Mouse (Mus musculus): ENCODE results near the gene Olfr810. TPM values are rescaled to one million over a fixed set of nuclear protein-coding genes. Genes with fewer than 3 reads are reported as not detected.
A peak's percentile ranks its signal among the peaks of the same experiment; 100 is the strongest.

Gene Olfr810
- polyA plus RNA-seq (2012; fragmentation: generic; extraction: Trizol) = 0.04 TPM

DNA sequence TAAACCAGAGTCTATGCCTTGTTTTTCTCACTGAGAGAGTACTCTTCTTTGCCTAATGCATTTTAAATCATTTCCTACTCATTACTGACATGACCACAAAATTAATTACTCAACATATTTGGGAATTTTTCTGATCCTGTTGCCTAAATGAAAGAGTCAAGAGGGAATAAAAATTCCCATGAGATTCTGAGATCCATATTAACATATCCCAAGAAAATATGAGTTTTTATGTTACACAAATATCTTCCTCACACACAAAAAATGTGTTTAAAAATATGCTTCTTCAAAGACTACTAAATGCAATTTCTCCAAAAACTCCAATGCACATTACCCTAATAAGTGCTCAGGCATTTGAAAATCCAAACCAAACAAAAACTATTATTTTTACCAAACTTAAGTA lies at the start of gene Olfr810:
Olfr810 (minus strand) TSS at position 101 of the 400 bp plus-strand sequence.
- TF ChIP-seq MYOG (IDR thresholded peaks at IDR 0.05; ENCODE audit: control insufficient read depth in 1 of 3, insufficient read depth in 1 of 3, insufficient read length in 2 of 3, low read depth in 2 of 3) = no peak
- no peak for TF ChIP-seq TCF3 (IDR thresholded peaks at IDR 0.05; ENCODE audit: insufficient read length, low read depth)
- no peak for TF ChIP-seq REST (IDR thresholded peaks at IDR 0.05; ENCODE audit: insufficient read depth, insufficient read length)
- no peak for TF ChIP-seq MYOD1 (IDR thresholded peaks at IDR 0.05; ENCODE audit: control insufficient read depth in 1 of 3, insufficient read length in 2 of 3, low read depth in 2 of 3)
- no peak for TF ChIP-seq CEBPB (IDR thresholded peaks at IDR 0.05; ENCODE audit: insufficient read depth, poor library complexity, severe bottlenecking)
- TF ChIP-seq MAX (IDR thresholded peaks at IDR 0.05; ENCODE audit: low read depth) = no peak
- no peak for TF ChIP-seq SRF (IDR thresholded peaks at IDR 0.05; ENCODE audit: control insufficient read depth, insufficient read length, low read depth)
- TF ChIP-seq USF1 (IDR thresholded peaks at IDR 0.05; ENCODE audit: low read depth) = no peak
- no peak for TF ChIP-seq POLR2A (IDR thresholded peaks at IDR 0.05; ENCODE audit: insufficient read length, low read depth)
- TF ChIP-seq POLR2AphosphoS2 (IDR thresholded peaks at IDR 0.05; ENCODE audit: insufficient read length, low read depth) = no peak
- no peak for TF ChIP-seq E2F4 (IDR thresholded peaks at IDR 0.05; ENCODE audit: insufficient read depth)
- no peak for TF ChIP-seq TCF12 (IDR thresholded peaks at IDR 0.05; ENCODE audit: insufficient read depth, poor library complexity, severe bottlenecking)
- no peaks in the 10 kb centered on the region for H3K36me3 ChIP-seq (ENCODE audit: control insufficient read depth, insufficient read depth)
- H3K79me2 ChIP-seq (ENCODE audit: control insufficient read depth, insufficient read depth) = no peaks in the 10 kb centered on the region
- no peaks in the 10 kb centered on the region for H3K27me3 ChIP-seq (ENCODE audit: control insufficient read depth, insufficient read depth, insufficient read length)
- H3K4me3 ChIP-seq = no peak within 1 kb of the TSS
- peak within 1 kb of the TSS; percentile 4 for H3K4me2 ChIP-seq (ENCODE audit: low read depth)
- no peak within 1 kb of the TSS for H3ac ChIP-seq (ENCODE audit: control insufficient read depth, insufficient read length)

GRCm38 (mm10) chr10:129804296-129804695 lies 9.6 kb upstream of the Olfr810 start, which contains the start of gene Olfr811:
Gene Olfr811, minus strand, starts transcription at chr10:129804396.
- H3K36me3 ChIP-seq (ENCODE audit: control insufficient read depth, insufficient read depth) = no peaks in the 10 kb centered on the region
- TF ChIP-seq POLR2AphosphoS2 (IDR thresholded peaks at IDR 0.05; ENCODE audit: insufficient read length, low read depth) (no peak), MAX (IDR thresholded peaks at IDR 0.05; ENCODE audit: low read depth) (no peak), TCF12 (IDR thresholded peaks at IDR 0.05; ENCODE audit: insufficient read depth, poor library complexity, severe bottlenecking) (no peak), SRF (IDR thresholded peaks at IDR 0.05; ENCODE audit: control insufficient read depth, insufficient read length, low read depth) (no peak), CEBPB (IDR thresholded peaks at IDR 0.05; ENCODE audit: insufficient read depth, poor library complexity, severe bottlenecking) (no peak), TCF3 (IDR thresholded peaks at IDR 0.05; ENCODE audit: insufficient read length, low read depth) (no peak), POLR2A (IDR thresholded peaks at IDR 0.05; ENCODE audit: insufficient read length, low read depth) (no peak), REST (IDR thresholded peaks at IDR 0.05; ENCODE audit: insufficient read depth, insufficient read length) (no peak), E2F4 (IDR thresholded peaks at IDR 0.05; ENCODE audit: insufficient read depth) (no peak), MYOD1 (IDR thresholded peaks at IDR 0.05; ENCODE audit: control insufficient read depth in 1 of 3, insufficient read length in 2 of 3, low read depth in 2 of 3) (no peak), USF1 (IDR thresholded peaks at IDR 0.05; ENCODE audit: low read depth) (no peak), MYOG (IDR thresholded peaks at IDR 0.05; ENCODE audit: control insufficient read depth in 1 of 3, insufficient read depth in 1 of 3, insufficient read length in 2 of 3, low read depth in 2 of 3) (no peak)
- H3K27me3 ChIP-seq (ENCODE audit: control insufficient read depth, insufficient read depth, insufficient read length) = no peaks in the 10 kb centered on the region
- no peak within 1 kb of the TSS for H3K4me2 ChIP-seq (ENCODE audit: low read depth)
- H3K4me3 ChIP-seq = no peak within 1 kb of the TSS
- no peak within 1 kb of the TSS for H3ac ChIP-seq (ENCODE audit: control insufficient read depth, insufficient read length)
- H3K79me2 ChIP-seq (ENCODE audit: control insufficient read depth, insufficient read depth) = no peaks in the 10 kb centered on the region

GRCm38 (mm10) chr10:129778123-129778522 lies 16.6 kb downstream of the Olfr810 start:
- TF ChIP-seq MYOD1 (IDR thresholded peaks at IDR 0.05; ENCODE audit: control insufficient read depth in 1 of 3, insufficient read length in 2 of 3, low read depth in 2 of 3) = peak; percentile 15 to 59 (median 49)
- no peak for TF ChIP-seq TCF3 (IDR thresholded peaks at IDR 0.05; ENCODE audit: insufficient read length, low read depth)
- no peak for TF ChIP-seq SRF (IDR thresholded peaks at IDR 0.05; ENCODE audit: control insufficient read depth, insufficient read length, low read depth)
- TF ChIP-seq TCF12 (IDR thresholded peaks at IDR 0.05; ENCODE audit: insufficient read depth, poor library complexity, severe bottlenecking) = peak; percentile 28
- TF ChIP-seq E2F4 (IDR thresholded peaks at IDR 0.05; ENCODE audit: insufficient read depth) = no peak
- no peak for TF ChIP-seq CEBPB (IDR thresholded peaks at IDR 0.05; ENCODE audit: insufficient read depth, poor library complexity, severe bottlenecking)
- Histone ChIP-seq H3K36me3 (ENCODE audit: control insufficient read depth, insufficient read depth) (no peaks in the 10 kb centered on the region), H3ac (ENCODE audit: control insufficient read depth, insufficient read length) (no peak overlapping the region), H3K4me3 (no peak overlapping the region), H3K79me2 (ENCODE audit: control insufficient read depth, insufficient read depth) (no peaks in the 10 kb centered on the region), H3K4me2 (ENCODE audit: low read depth) (no peak overlapping the region), H3K27me3 (ENCODE audit: control insufficient read depth, insufficient read depth, insufficient read length) (no peaks in the 10 kb centered on the region)

DNA sequence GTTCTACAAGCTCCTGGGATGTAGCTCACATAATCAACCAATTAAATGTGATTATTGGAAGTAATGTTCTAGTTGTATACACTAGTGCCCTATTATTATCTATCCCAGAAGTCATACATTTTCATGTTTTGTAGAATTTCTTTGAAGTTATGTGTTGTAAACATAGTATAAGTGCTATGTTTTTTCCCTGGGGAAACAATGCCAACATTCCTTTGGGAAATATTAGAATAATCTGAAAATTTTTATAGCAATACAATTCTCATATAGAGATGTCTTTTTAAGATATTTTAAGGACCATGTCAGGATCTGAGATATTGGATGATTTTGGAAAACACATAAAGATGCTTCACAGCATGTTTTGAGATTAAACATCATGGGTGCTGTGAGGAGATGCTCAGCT lies 20.4 kb downstream of the Olfr810 start, which contains the start of gene Olfr809:
Olfr809 (plus strand) TSS at position 301 of the 400 bp plus-strand sequence.
- Histone ChIP-seq H3K4me3 (no peak within 1 kb of the TSS), H3K79me2 (ENCODE audit: control insufficient read depth, insufficient read depth) (no peaks in the 10 kb centered on the region), H3ac (ENCODE audit: control insufficient read depth, insufficient read length) (no peak within 1 kb of the TSS), H3K27me3 (ENCODE audit: control insufficient read depth, insufficient read depth, insufficient read length) (no peaks in the 10 kb centered on the region), H3K36me3 (ENCODE audit: control insufficient read depth, insufficient read depth) (no peaks in the 10 kb centered on the region), H3K4me2 (ENCODE audit: low read depth) (no peak within 1 kb of the TSS)
- no peak for TF ChIP-seq REST (IDR thresholded peaks at IDR 0.05; ENCODE audit: insufficient read depth, insufficient read length)
- TF ChIP-seq POLR2A (IDR thresholded peaks at IDR 0.05; ENCODE audit: insufficient read length, low read depth) = no peak
- TF ChIP-seq USF1 (IDR thresholded peaks at IDR 0.05; ENCODE audit: low read depth) = no peak
- TF ChIP-seq MAX (IDR thresholded peaks at IDR 0.05; ENCODE audit: low read depth) = no peak
- no peak for TF ChIP-seq MYOD1 (IDR thresholded peaks at IDR 0.05; ENCODE audit: control insufficient read depth in 1 of 3, insufficient read length in 2 of 3, low read depth in 2 of 3)
- TF ChIP-seq CEBPB (IDR thresholded peaks at IDR 0.05; ENCODE audit: insufficient read depth, poor library complexity, severe bottlenecking) = no peak
- no peak for TF ChIP-seq MYOG (IDR thresholded peaks at IDR 0.05; ENCODE audit: control insufficient read depth in 1 of 3, insufficient read depth in 1 of 3, insufficient read length in 2 of 3, low read depth in 2 of 3)
- no peak for TF ChIP-seq POLR2AphosphoS2 (IDR thresholded peaks at IDR 0.05; ENCODE audit: insufficient read length, low read depth)
- TF ChIP-seq TCF12 (IDR thresholded peaks at IDR 0.05; ENCODE audit: insufficient read depth, poor library complexity, severe bottlenecking) = no peak
- no peak for TF ChIP-seq TCF3 (IDR thresholded peaks at IDR 0.05; ENCODE audit: insufficient read length, low read depth)
- no peak for TF ChIP-seq E2F4 (IDR thresholded peaks at IDR 0.05; ENCODE audit: insufficient read depth)
- no peak for TF ChIP-seq SRF (IDR thresholded peaks at IDR 0.05; ENCODE audit: control insufficient read depth, insufficient read length, low read depth)
